Mouse (Mus musculus) frontal cortex, postnatal 14 days (tissue): ENCODE measurements around the gene Vmn1r4.

Experiments
- DNase-seq, 2 experiments: peaks; one replicate each; pipeline ENCODE4 v3.0.0; 2022; ENCODE audit warnings: low spot score in 2 of 2

Gene Vmn1r4

GRCm38 (mm10) chr6:56923726-56924707 lies at the start of gene Vmn1r4, which contains the start of gene Nt5c3:
Gene Vmn1r4, plus strand, starts transcription at chr6:56924015.
Gene Nt5c3, minus strand, starts transcription at chr6:56923932.
- DNase-seq = peak; percentile 89 to 92

- DNase-seq = no peak
Measured at GRCm38 (mm10) chr6:56876870-56877269, 46.9 kb upstream of the Vmn1r4 start.

GRCm38 (mm10) chr6:56877985-56878384 lies 45.8 kb upstream of the Vmn1r4 start:
- no peak for DNase-seq

DNA sequence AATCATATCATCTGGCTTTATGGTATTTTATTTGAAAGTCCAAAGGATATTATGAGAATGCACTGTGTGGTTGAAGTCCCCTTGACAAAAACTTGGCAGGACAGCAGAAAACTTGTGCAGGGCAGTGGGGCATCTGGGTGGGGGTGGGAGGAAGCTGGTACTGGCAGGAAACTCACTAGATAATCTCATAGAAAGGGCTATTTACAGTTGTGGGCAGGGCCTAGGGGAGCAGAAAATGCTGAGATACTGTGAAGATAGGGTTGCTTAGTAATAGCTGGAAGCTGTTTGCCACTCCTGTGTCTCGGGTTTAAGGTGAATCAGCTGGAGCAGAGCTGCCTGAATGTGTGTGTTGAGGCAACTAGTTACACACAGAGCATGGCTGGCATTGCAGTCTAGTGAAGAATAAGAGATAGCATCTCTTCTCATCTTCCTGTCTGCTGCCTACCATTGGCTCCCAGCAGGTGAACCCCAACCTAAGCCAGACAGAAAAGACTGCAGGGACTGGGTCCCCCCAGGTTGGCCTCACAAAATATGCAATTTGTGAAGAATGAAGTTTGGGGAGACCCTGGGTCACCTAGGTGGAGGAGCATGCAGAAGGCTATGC lies 44.4 kb upstream of the Vmn1r4 start:
- no peak for DNase-seq

GRCm38 (mm10) chr6:56888561-56888960 lies 35.3 kb upstream of the Vmn1r4 start:
- no peak for DNase-seq

- DNase-seq = no peak
Measured at GRCm38 (mm10) chr6:56890762-56891161, 33.1 kb upstream of the Vmn1r4 start.

- DNase-seq = no peak
Measured at GRCm38 (mm10) chr6:56899601-56900000, 24.2 kb upstream of the Vmn1r4 start.

DNA sequence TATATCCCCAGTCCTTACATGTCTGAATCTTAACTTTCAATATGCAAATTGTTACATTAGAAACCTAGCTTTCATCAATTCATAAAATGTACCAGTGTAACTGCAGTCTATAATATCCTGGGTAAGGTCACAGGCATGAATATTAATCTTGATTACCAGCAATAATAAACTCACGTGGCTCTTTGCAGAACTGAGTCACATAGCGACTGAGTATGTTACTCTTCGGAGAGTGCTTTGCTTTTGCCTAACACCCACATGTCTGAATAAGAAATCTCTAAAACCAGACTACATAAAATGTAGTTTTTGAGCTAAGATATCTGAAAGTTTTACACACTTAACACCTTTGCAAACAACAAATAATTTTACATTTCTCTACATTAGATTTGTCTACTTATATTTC lies 22.5 kb upstream of the Vmn1r4 start:
- no peak for DNase-seq

DNA sequence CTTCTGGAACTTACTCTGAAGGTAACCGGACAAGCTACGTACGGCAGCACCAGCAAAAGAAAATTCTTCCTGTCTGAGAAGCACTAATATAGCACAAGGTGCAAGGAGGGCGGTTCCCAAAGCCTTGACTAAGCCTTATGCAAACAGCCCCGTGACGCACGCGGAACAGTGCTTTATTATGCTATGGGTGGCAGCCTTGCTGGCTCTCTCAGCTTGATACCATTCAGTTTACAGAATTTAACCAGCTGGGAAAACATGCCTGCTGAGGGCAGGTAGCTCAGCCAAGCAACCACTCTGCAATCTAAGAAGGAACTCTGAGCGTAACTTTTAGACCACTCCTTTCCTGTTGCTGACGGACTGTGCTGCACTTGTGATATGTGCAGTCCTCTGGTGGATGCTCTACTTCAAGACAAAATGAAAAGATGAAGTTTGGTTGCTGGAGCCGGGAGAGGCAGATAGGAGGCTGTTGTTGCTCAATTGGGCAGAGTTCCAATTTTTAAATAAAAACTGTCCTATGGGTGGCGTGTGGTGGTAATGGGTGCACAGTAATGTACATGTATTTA lies 21.9 kb upstream of the Vmn1r4 start:
- DNase-seq = no peak

DNA sequence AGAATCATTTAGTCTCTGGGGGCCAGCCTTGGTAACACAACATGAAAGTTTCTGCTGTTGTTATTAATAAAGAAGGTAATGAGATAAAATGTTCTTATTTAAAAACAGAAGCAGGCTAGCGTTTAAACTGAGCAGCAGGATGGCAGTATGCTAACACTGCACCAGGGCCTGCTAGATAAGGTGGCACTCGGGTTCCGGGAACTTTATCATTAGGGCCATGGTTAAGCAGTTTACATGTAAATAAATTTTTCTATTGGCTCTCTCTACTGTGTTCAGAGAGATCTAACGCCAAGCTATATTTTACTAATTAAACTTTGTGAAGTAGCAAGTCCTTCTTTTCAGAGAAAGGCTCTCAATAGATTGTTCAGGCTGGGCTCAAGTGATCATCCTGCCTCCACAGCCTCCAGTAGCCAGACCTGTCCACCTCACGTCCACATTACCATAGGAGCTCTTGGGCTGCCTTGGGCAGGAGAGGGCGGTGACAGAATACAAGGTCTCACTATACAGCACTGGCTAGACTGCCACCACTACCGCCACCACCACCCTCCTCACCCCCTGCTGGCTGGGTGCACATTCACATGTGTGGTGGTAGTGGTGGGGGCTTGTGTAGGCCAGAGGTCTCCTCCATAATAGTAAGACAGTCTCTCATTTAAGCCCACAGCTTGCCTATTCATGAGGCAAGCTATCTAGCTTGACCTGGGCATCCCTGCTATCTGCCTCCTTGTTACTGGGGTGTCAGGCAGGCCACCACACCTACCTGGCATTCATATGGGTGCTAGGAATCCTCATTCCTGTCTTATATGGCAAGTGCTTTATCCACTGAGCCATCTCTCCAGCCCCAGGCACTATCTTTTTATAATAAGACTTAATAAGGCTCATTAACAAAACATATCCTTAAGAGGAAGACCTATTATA lies 21.0 kb upstream of the Vmn1r4 start:
- DNase-seq = no peak

GRCm38 (mm10) chr6:56903831-56904230 lies 20.0 kb upstream of the Vmn1r4 start:
- DNase-seq = no peak

DNA sequence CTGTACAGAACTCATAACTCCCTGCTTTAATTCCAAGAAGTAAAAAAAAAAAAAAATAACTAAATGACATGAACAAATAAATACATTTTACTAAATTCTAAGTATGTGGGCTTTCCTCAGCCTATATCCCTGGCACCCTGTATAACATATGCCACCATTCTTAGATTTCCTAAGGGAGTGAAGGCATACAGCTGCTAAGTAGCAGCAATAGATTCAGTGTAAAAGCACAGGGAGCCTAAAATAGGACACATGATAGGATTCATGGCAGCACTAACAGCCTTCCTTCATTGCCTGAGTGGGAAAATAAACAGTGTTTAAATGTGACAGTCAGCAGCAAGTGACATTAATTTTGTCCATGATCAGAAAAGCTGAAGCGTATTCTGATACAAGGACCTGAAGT lies 19.5 kb upstream of the Vmn1r4 start:
- DNase-seq = no peak

GRCm38 (mm10) chr6:56904982-56905381 lies 18.8 kb upstream of the Vmn1r4 start:
- DNase-seq = no peak

- DNase-seq = no peak
Measured at GRCm38 (mm10) chr6:56905486-56905885, 18.3 kb upstream of the Vmn1r4 start.

GRCm38 (mm10) chr6:56906121-56906846 lies 17.5 kb upstream of the Vmn1r4 start:
- no peak for DNase-seq

- no peak for DNase-seq
Measured at GRCm38 (mm10) chr6:56907973-56908372, 15.8 kb upstream of the Vmn1r4 start.

DNA sequence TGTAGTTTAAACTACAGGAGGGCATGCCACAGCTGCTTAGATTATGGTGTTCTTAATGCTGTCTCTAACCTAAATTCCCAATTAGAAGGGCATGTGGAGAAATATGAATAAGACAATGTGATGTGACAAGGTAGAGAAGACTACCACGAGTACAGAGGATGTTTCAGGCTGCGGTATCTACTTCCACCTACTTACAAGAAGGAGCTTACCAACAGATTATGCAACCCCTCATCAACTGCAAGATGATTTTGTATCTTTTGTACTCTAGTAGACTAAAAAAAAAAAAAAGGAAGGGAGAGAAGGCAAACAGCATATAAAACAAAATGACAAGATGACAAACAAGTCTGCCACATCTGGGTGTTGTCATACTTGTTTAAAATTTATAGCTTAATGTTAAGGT lies 15.4 kb upstream of the Vmn1r4 start:
- no peak for DNase-seq

DNA sequence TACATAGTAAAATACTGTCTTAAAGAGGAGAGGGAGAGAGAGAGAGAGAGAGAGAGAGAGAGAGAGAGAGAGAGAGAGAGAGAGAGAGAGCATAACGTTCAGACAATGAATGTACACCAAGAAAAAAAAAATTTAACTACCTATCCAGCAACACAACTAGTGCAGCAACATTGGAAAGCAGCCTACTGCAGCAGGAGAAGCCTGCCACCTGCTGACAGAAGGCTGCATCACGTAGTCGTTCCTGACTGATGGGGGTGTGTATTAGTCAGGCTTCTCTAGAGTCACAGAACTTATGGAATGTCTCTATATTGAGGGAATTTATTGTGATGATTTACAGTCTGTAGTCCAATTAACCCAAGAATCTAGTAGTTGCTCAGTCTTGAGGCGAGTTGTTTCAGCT lies 14.9 kb upstream of the Vmn1r4 start:
- peak in 1 of 2 experiments; percentile 49 for DNase-seq

GRCm38 (mm10) chr6:56910910-56911309 lies 12.9 kb upstream of the Vmn1r4 start:
- DNase-seq = no peak

DNA sequence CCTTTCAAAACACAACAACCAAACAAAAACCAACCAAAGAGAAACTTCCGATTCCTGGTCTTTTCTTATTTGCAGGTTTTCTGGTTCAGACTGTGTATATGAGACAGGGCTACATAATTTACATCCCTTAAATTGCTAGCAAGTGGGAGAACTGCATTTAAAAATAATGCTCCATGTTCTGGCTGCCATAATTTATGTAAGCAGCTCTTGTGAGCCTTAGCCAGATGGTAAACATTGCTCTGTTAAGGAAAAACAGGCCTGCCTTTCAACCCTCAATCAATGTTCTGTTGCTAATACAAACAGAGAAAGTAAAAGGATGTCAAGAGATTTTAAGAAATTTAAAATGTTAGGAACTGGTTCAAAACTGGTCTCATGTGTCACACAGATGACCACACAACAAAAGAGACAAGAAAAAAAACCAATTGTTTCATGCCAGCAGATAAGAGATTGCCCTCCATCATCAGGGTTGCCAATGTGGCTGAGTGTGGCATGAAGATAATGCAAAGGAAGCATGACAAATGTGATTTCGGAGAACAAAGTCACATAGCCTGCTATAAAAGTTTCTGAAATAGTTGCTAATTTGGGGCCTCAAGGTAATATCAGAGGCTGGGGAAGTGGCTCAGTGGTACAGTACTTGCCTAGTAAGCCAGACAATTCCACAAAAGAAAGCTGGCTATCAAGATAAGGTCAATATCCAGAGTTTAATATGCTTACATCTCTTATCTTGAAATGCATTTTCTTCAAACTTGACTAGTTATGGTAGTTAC lies 10.5 kb upstream of the Vmn1r4 start:
- no peak for DNase-seq
